Mouse (Mus musculus) liver, embryonic 12.5 days (tissue): Measurements from ENCODE around the gene Il18rap. TPM values are rescaled to one million over a fixed set of nuclear protein-coding genes. Genes with fewer than 3 reads are reported as not detected.
"Not testable (repeated sequence)": the region's sequence is repeated elsewhere in the genome, so short reads cannot be mapped to it uniquely, and the experiment has no call there.

Experiments used
- ATAC-seq: fragments of 200-750 bp; cut with Nextera tagmentation; 2 replicates; pipeline ENCODE4 v1.8.0; 2017; ENCODE audit warnings: moderate number of reproducible peaks, mild to moderate bottlenecking, moderate library complexity
- H3K27ac ChIP-seq: fragments of 300-500 bp; sonication (generic); 2 replicates; pipeline ENCODE4 v1.5.1; 2016; ENCODE audit warnings: mild to moderate bottlenecking
- H3K27me3 ChIP-seq: fragments of 300-500 bp; sonication (generic); replicated peaks from 2 replicates; pipeline ENCODE4 v1.6.1; 2016; ENCODE audit warnings: mild to moderate bottlenecking, moderate library complexity
- H3K36me3 ChIP-seq: fragments of 300-500 bp; sonication (generic); 2 replicates; pipeline ENCODE4 v1.6.1; 2016; ENCODE audit warnings: mild to moderate bottlenecking, moderate library complexity
- H3K4me1 ChIP-seq: fragments of 300-500 bp; sonication (generic); 2 replicates; pipeline ENCODE4 v1.6.1; 2016
- H3K4me2 ChIP-seq: fragments of 300-500 bp; sonication (generic); 2 replicates; pipeline ENCODE4 v1.6.1; 2016; ENCODE audit warnings: mild to moderate bottlenecking, moderate library complexity
- H3K4me3 ChIP-seq: fragments of 300-500 bp; sonication (generic); 2 replicates; pipeline ENCODE4 v1.5.1; 2016; ENCODE audit warnings: mild to moderate bottlenecking, moderate library complexity
- H3K9ac ChIP-seq: fragments of 300-500 bp; sonication (generic); 2 replicates; pipeline ENCODE4 v1.6.1; 2016; ENCODE audit warnings: mild to moderate bottlenecking, moderate library complexity
- H3K9me3 ChIP-seq: fragments of 300-500 bp; sonication (generic); replicated peaks from 2 replicates; pipeline ENCODE4 v1.6.1; 2016; ENCODE audit warnings: mild to moderate bottlenecking, moderate library complexity
- WGBS: fragments of 180-500 bp; shearing (Covaris S2); methylation state at CpG from one replicate; pipeline ENCODE4 v1.1.7; 2016; ENCODE audit not compliant: insufficient replicate concordance; 5-methylcytosine and 5-hydroxymethylcytosine counted together
- polyA plus RNA-seq: library from polyadenylated mRNA; unstranded; fragments of >200 nt; fragmentation: Nextera tagmentation; extraction: Ambion mirVana; gene quantifications from 2 replicates; pipeline ENCODE4 v1.2.1, GENCODE M21; 2016

The Il18rap gene
- polyA plus RNA-seq, 1 experiment from 2014 or later, result 0.79 TPM

- no peak overlapping the region for H3K4me2 ChIP-seq
- ATAC-seq, result no peak
- no peaks in the 10 kb centered on the region for H3K9me3 ChIP-seq
- no peak overlapping the region for H3K4me3 ChIP-seq
- H3K27me3 ChIP-seq, result no peaks in the 10 kb centered on the region
- no peaks in the 10 kb centered on the region for H3K4me1 ChIP-seq
- H3K36me3 ChIP-seq, result no peaks in the 10 kb centered on the region
- WGBS, result 60% methylated on average over 10 of the region's 10 CpGs
- no peak overlapping the region for H3K9ac ChIP-seq
- H3K27ac ChIP-seq, result no peak overlapping the region
Observed at GRCm38 (mm10) chr1:40547762-40548161, 32.6 kb downstream of the Il18rap start.

DNA sequence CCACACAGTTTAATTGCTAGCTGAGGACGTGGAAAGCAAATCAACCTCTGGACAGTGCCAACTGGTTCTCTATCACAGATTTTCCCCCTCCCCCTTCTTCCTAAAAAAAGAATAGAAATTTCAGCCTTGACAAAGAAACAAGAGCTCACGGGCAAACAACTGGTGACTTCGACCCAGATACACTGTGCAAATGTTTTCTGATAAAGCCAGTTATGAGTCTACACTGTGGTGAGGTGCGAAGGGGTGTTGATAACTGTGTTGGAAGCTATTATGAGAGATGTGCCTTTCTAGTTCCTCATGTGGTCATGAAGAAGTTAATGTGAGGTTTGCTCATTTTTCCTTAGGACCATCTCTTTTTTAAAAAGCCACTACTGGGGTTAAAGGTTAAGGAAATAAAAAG lies 54.2 kb downstream of the Il18rap start:
- no peak for ATAC-seq
- no peak overlapping the region for H3K4me2 ChIP-seq
- H3K4me3 ChIP-seq, result no peak overlapping the region
- no peaks in the 10 kb centered on the region for H3K27me3 ChIP-seq
- WGBS, result 41% methylated on average over 4 of the region's 4 CpGs
- no peaks in the 10 kb centered on the region for H3K9me3 ChIP-seq
- H3K27ac ChIP-seq, result no peak overlapping the region
- H3K36me3 ChIP-seq, result no peaks in the 10 kb centered on the region
- H3K4me1 ChIP-seq, result no peaks in the 10 kb centered on the region
- H3K9ac ChIP-seq, result no peak overlapping the region

GRCm38 (mm10) chr1:40579784-40580183 lies 64.6 kb downstream of the Il18rap start, which contains the start of gene Slc9a4:
TSS of gene Slc9a4 (plus strand) at chr1:40580081.
- Histone ChIP-seq H3K9me3 (no peaks in the 10 kb centered on the region), H3K4me2 (no peak within 1 kb of the TSS), H3K27ac (no peak within 1 kb of the TSS), H3K4me3 (no peak within 1 kb of the TSS), H3K4me1 (no peaks in the 10 kb centered on the region), H3K36me3 (no peaks in the 10 kb centered on the region), H3K27me3 (0 out of 2 replicates have a peak, but pooled peaks cover 6% of the 10 kb centered on the region), H3K9ac (no peak within 1 kb of the TSS)
- 12% methylated on average over 7 of the region's 7 CpGs for WGBS
- ATAC-seq, result no peak

DNA sequence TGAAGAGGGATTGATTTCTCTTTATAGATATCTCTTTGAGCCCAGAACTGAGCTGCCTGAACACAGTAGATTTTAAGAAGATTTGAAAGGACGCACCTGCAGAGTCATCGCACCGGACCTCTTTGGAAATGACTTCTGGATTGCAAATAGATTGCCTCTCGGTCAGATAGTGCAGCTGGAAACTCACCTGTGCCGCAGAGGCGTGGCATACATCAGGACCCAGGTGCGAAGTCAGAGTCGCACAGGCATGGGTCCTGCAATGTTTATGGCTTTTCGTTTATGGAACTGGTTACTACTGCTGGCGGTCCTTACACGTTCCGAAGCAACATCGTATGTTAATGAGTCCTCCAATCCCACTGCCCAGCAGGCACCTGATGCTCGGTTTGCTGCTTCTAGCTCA lies 65.1 kb downstream of the Il18rap start:
- Histone ChIP-seq H3K4me2 (no peak overlapping the region), H3K4me1 (no peaks in the 10 kb centered on the region), H3K36me3 (no peaks in the 10 kb centered on the region), H3K9ac (no peak overlapping the region), H3K4me3 (no peak overlapping the region), H3K9me3 (no peaks in the 10 kb centered on the region), H3K27ac (no peak overlapping the region), H3K27me3 (0 out of 2 replicates have a peak, but pooled peaks cover 6% of the 10 kb centered on the region)
- ATAC-seq, result no peak
- 61% methylated on average over 14 of the region's 14 CpGs for WGBS

DNA sequence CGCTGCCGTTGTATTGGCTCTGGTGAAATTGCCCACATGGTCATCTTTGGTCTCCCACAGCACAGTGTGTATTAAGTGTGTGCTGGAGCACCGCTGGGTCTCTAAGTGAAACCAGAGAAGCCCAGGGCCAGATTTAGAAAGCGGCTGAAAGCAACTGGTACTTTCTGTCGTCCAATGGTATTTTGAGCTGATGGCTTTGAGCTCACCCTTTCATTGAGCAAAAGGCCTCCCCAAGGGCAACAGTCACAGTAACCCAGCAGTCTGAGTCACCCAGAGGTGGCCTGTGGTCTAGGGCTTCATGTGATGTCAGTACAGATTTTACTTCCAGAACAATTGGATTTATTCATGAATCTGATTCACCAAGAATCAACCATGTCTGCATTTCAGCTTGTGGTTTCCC lies 71.6 kb downstream of the Il18rap start:
- no peak overlapping the region for H3K27ac ChIP-seq
- H3K9me3 ChIP-seq, result no peaks in the 10 kb centered on the region
- no peak overlapping the region for H3K4me2 ChIP-seq
- H3K36me3 ChIP-seq, result no peaks in the 10 kb centered on the region
- H3K9ac ChIP-seq, result no peak overlapping the region
- WGBS, result 77% methylated on average over 5 of the region's 5 CpGs
- H3K4me3 ChIP-seq, result no peak overlapping the region
- H3K4me1 ChIP-seq, result no peaks in the 10 kb centered on the region
- H3K27me3 ChIP-seq, result no peaks in the 10 kb centered on the region
- no peak for ATAC-seq

DNA sequence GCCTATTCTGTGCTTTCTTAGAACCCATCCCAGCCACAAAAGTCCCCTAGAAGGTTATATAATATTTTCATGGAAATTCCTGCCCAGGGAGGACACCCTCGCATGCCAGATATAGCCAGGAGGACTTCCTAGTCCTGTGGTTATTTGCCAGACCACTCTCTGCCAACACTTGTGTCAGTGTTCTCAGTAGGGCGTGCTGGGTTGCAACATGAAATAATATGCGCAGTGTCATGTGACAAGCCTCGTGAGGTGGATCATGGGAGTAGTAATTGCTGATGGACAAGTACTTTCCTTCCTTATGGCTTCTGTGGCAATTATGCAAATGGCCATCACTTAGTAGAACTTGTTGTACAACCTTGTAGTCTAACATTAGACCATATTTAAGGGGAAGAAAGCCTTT lies 75.8 kb downstream of the Il18rap start:
- no peak overlapping the region for H3K9ac ChIP-seq
- H3K4me3 ChIP-seq, result no peak overlapping the region
- H3K27ac ChIP-seq, result no peak overlapping the region
- H3K27me3 ChIP-seq, result no peaks in the 10 kb centered on the region
- no peaks in the 10 kb centered on the region for H3K4me1 ChIP-seq
- H3K9me3 ChIP-seq, result no peaks in the 10 kb centered on the region
- H3K36me3 ChIP-seq, result no peaks in the 10 kb centered on the region
- ATAC-seq, result no peak
- 65% methylated on average over 4 of the region's 4 CpGs for WGBS
- no peak overlapping the region for H3K4me2 ChIP-seq

- no peak overlapping the region for H3K27ac ChIP-seq
- no peak overlapping the region for H3K4me3 ChIP-seq
- no peaks in the 10 kb centered on the region for H3K9me3 ChIP-seq
- H3K36me3 ChIP-seq, result no peaks in the 10 kb centered on the region
- 40% methylated on average over 5 of the region's 5 CpGs for WGBS
- H3K4me2 ChIP-seq, result no peak overlapping the region
- H3K9ac ChIP-seq, result no peak overlapping the region
- ATAC-seq, result no peak
- H3K27me3 ChIP-seq, result no peaks in the 10 kb centered on the region
- H3K4me1 ChIP-seq, result no peaks in the 10 kb centered on the region
Observed at GRCm38 (mm10) chr1:40597822-40598221, 82.7 kb downstream of the Il18rap start.

DNA sequence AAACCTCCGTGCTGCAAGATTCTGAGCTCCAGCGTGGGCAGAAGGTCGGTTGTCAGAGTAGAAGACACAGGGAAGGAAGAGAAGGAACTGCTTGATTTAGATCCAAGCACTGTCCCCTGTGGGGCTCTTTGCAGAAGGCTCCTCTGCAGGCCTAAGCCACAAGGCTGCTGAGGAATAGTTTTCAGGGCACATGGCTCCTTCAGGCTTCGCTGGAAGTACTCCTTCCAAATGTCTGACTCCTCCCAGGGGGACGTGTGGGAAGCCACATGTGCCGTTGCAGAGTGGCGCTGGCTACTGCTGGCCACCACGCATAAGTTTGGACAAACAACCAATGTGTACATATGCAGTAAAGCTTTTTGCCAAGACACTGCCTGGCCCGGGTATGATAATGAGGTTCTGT lies 84.5 kb downstream of the Il18rap start:
- H3K27me3 ChIP-seq, H3K4me2 ChIP-seq, H3K4me3 ChIP-seq, ATAC-seq, H3K27ac ChIP-seq, H3K4me1 ChIP-seq, H3K9ac ChIP-seq, H3K36me3 ChIP-seq, H3K9me3 ChIP-seq: not testable (repeated sequence)
- 75% methylated on average over 9 of the region's 9 CpGs for WGBS

DNA sequence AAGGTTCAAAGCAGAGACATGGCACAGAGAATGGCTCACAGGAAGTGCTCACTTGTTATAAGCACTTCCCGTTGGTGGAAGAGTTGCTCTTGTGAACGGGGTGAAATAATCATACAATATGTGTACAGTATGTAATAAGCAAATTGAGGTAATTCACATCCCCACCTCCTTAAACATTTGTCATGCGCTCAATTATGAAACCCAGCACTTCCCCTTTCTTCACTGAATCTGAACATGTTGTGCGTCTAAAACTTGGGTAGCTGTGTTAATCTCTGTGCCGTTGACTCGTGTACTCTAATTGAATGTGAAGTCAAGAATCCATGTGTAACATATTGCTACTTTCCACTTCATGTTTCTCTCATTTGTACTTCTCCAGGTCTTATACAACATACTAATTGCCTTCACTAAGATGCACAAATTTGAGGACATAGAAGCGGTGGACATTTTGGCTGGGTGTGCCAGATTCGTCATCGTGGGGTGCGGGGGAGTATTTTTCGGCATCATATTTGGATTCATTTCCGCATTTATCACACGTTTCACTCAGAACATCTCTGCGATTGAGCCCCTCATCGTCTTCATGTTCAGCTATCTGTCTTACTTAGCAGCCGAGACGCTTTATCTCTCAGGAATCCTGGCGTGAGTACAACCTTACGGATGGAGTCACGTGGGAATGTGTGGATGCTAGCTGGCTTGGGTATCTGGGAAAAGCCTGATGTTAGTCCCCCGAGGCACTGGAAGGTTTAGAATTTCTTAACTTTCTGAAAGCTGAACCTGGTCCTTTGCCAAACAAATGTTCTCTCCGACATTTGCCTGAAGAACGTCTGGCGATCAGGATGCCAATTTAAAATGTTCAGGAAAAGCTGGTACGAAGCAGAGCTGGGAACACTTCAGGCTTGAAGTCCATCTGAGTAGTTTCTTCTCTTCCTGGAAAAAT lies 85.5 kb downstream of the Il18rap start:
- no peak overlapping the region for H3K9ac ChIP-seq
- H3K36me3 ChIP-seq, result no peaks in the 10 kb centered on the region
- no peak overlapping the region for H3K4me2 ChIP-seq
- 76% methylated on average over 25 of the region's 25 CpGs for WGBS
- H3K27me3 ChIP-seq, result no peaks in the 10 kb centered on the region
- no peak for ATAC-seq
- H3K9me3 ChIP-seq, result no peaks in the 10 kb centered on the region
- no peak overlapping the region for H3K4me3 ChIP-seq
- no peak overlapping the region for H3K27ac ChIP-seq
- H3K4me1 ChIP-seq, result no peaks in the 10 kb centered on the region

Other genes with a start within 250 kb of the Il18rap start
- gene Il1rl2, start 190.8 kb upstream of the Il18rap start, polyA plus RNA-seq, result 1.8 and 2.2 TPM in 2 replicates
- 2.5 and 2.7 TPM in 2 replicates for gene Il1rl1, start 85.8 kb upstream of the Il18rap start, polyA plus RNA-seq
- gene Il18r1, start 49.8 kb upstream of the Il18rap start, polyA plus RNA-seq, result not detected in 2 replicates
- not detected in 2 replicates for gene Slc9a4, start 64.7 kb downstream of the Il18rap start, polyA plus RNA-seq
- not detected in 2 replicates for gene Slc9a2, start 165.2 kb downstream of the Il18rap start, polyA plus RNA-seq